Comparison of ENCODE assay signal across 11 mouse cellular contexts in genomic region chr13:64402006-64402405, GRCm38 (mm10). TPM values are rescaled to one million over a fixed set of nuclear protein-coding genes. Genes with fewer than 3 reads are reported as not detected.
A peak's percentile ranks its signal among the peaks of the same experiment; 100 is the strongest.
DNase-seq lines count a peak whose midpoint lies in the region; ATAC-seq and TF ChIP-seq lines count a peak whose summit lies in the region.
"Had no signal": no experiment of that assay in that cellular context is flagged by ENCODE, and none has a peak within 500 bp of the region (broad histone marks: within the 10 kb centered on the region; RNA-seq: fewer than 3 reads in every experiment).

No protein-coding gene starts in this region.

- no peaks in the 10 kb centered on the region for H3K27me3 ChIP-seq in liver, adult 2 months (ENCODE audit: control insufficient read depth, insufficient read depth, low read length)
- no peaks in the 10 kb centered on the region for H3K27me3 ChIP-seq in erythroblast, embryonic 14.5 days (ENCODE audit: control insufficient read depth)
- no peaks in the 10 kb centered on the region for H3K27me3 ChIP-seq in liver, embryonic 11.5 days (replicated peaks; ENCODE audit: control insufficient read depth, insufficient read depth, low read length)
- H3K27me3 ChIP-seq in hindbrain, embryonic 12.5 days, result no peaks in the 10 kb centered on the region
- H3K27me3 ChIP-seq: Patski had no signal

- H3K36me3 ChIP-seq in liver, adult 2 months (ENCODE audit: control insufficient read depth, insufficient read depth, low read length), result no peaks in the 10 kb centered on the region
- no peaks in the 10 kb centered on the region for H3K36me3 ChIP-seq in erythroblast, embryonic 14.5 days (ENCODE audit: control insufficient read depth)
- H3K36me3 ChIP-seq in liver, embryonic 11.5 days (ENCODE audit: control insufficient read depth, insufficient read depth, low read length), result no peaks in the 10 kb centered on the region
- H3K36me3 ChIP-seq in hindbrain, embryonic 12.5 days, result no peaks in the 10 kb centered on the region

- TF ChIP-seq CTCF in liver, adult 2 months (IDR thresholded peaks at IDR 0.05; ENCODE audit: low read depth, low read length), result no peak

- peak; percentile 32; the same call in 1 of the 2 replicates for ATAC-seq in liver, embryonic 11.5 days (replicated peaks; ENCODE audit: low FRiP score)
- 0 out of 2 replicates have a peak, but pooled peaks have one; percentile 9 for ATAC-seq in neutrophil, adult 5-6 weeks (ENCODE audit: extremely low read depth, insufficient number of reproducible peaks, low FRiP score, poor library complexity, severe bottlenecking)
- ATAC-seq in hindbrain, embryonic 12.5 days (ENCODE audit: low FRiP score), result no peak
- ATAC-seq: forebrain, postnatal 0 days; Patski had no signal

- H3K9ac ChIP-seq in liver, adult 2 months (ENCODE audit: low read depth, low read length), result peak overlapping the region; percentile 28; the same call in 1 of the 2 replicates
- H3K9ac ChIP-seq in liver, embryonic 11.5 days (ENCODE audit: low read depth, low read length), result peak overlapping the region; percentile 31; the same call in 1 of the 2 replicates
- no peak overlapping the region for H3K9ac ChIP-seq in hindbrain, embryonic 12.5 days
- H3K9ac ChIP-seq: forebrain, postnatal 0 days had no signal

- DNase-seq in liver, adult 2 months (ENCODE audit: extremely low read depth, low read depth, low spot score), result peak; percentile 85
- no peak for DNase-seq in liver
- DNase-seq in liver, embryonic 11.5 days (ENCODE audit: low spot score), result no peak
- DNase-seq in adrenal gland, adult 18-20 months (ENCODE audit: low spot score in 2 of 2), result no peak
- DNase-seq: forebrain, postnatal 0 days; right cerebral cortex, postnatal 4 days; thymus, postnatal 4 days had no signal

- TF ChIP-seq POLR2A in liver, adult 2 months (IDR thresholded peaks at IDR 0.05; ENCODE audit: extremely low read depth, insufficient read depth, low read length), result no peak

- H3K79me2 ChIP-seq in liver, adult 2 months (ENCODE audit: control insufficient read depth, insufficient read depth, low read length), result no peaks in the 10 kb centered on the region

- H3K4me3 ChIP-seq in liver, adult 2 months (ENCODE audit: insufficient read depth, low read depth, low read length), result no peak overlapping the region
- peak overlapping the region; percentile 51 for H3K4me3 ChIP-seq in erythroblast, embryonic 14.5 days (replicated peaks)
- H3K4me3 ChIP-seq in liver, embryonic 11.5 days (ENCODE audit: low read depth, low read length), result no peak overlapping the region
- no peak overlapping the region for H3K4me3 ChIP-seq in hindbrain, embryonic 12.5 days

- peaks cover 30% of the 10 kb centered on the region for H3K4me1 ChIP-seq in liver, adult 2 months (ENCODE audit: control insufficient read depth, insufficient read depth, low read length)
- H3K4me1 ChIP-seq in erythroblast, embryonic 14.5 days (ENCODE audit: control insufficient read depth), result peaks cover 31% of the 10 kb centered on the region
- peaks cover 21% of the 10 kb centered on the region for H3K4me1 ChIP-seq in liver, embryonic 11.5 days (replicated peaks; ENCODE audit: control insufficient read depth, insufficient read depth, low read length)
- H3K4me1 ChIP-seq in hindbrain, embryonic 12.5 days, result no peaks in the 10 kb centered on the region

- H3K27ac ChIP-seq in liver, adult 2 months (replicated peaks; ENCODE audit: insufficient read depth, low read depth, low read length), result peak overlapping the region; percentile 79
- H3K27ac ChIP-seq in liver, embryonic 11.5 days (ENCODE audit: low read depth, low read length), result peak overlapping the region; percentile 21; the same call in 1 of the 2 replicates
- H3K27ac ChIP-seq in hindbrain, embryonic 12.5 days, result no peak overlapping the region

- H3K4me2 ChIP-seq in liver, embryonic 11.5 days, result peak overlapping the region; percentile 24
- no peak overlapping the region for H3K4me2 ChIP-seq in hindbrain, embryonic 12.5 days (replicated peaks)

- H3K9me3 ChIP-seq in erythroblast, embryonic 14.5 days (ENCODE audit: control insufficient read depth, low read length), result no peaks in the 10 kb centered on the region
- no peaks in the 10 kb centered on the region for H3K9me3 ChIP-seq in liver, embryonic 11.5 days (ENCODE audit: control insufficient read depth, low read length)
- no peaks in the 10 kb centered on the region for H3K9me3 ChIP-seq in hindbrain, embryonic 12.5 days (replicated peaks)

- WGBS in liver, adult 2 months, result 3% methylated on average over 3 of the region's 3 CpGs
- WGBS in liver, embryonic 11.5 days, result 43% methylated on average over 3 of the region's 3 CpGs
- WGBS in hindbrain, embryonic 12.5 days, result 65% methylated on average over 3 of the region's 3 CpGs

RNA-seq across cellular contexts. Expression of gene Cdk20, which starts 30.1 kb away (rescaled TPM):
- 4.0 and 5.6 TPM in 2 replicates for total RNA-seq in liver, adult 2 months (2014; rRNA removed)
- polyA plus RNA-seq in liver, adult 2 months (2012; rRNA removed), result 11.8 and 15.7 TPM in 2 replicates
- polyA plus RNA-seq in erythroblast, embryonic 14.5 days (2012), result 0.86 and 1.3 TPM in 2 replicates
- 6.4 and 7.9 TPM in 2 replicates for polyA plus RNA-seq in liver, embryonic 11.5 days (2014; fragmentation: Nextera tagmentation; extraction: Ambion mirVana)
- total RNA-seq in neutrophil, adult 5-6 weeks (2017), result 2.8 and 3.1 TPM in 2 replicates
- polyA plus RNA-seq in hindbrain, embryonic 12.5 days (2016; fragmentation: Nextera tagmentation; extraction: Ambion mirVana), result 10.7 and 12.7 TPM in 2 replicates
- total RNA-seq in adrenal gland, adult 18-20 months (2021), result 1 to 10 TPM; 3.2 to 4.4 TPM

RNA-seq across cellular contexts. Expression of gene Ctsl, which starts 31.3 kb away (rescaled TPM):
- total RNA-seq in liver, adult 2 months (2014; rRNA removed), result 624 and 654 TPM in 2 replicates
- 252 and 300 TPM in 2 replicates for polyA plus RNA-seq in liver, adult 2 months (2012; rRNA removed)
- polyA plus RNA-seq in erythroblast, embryonic 14.5 days (2012), result 0.29 TPM in 1 of 2 replicates, not detected in the other
- 160 and 164 TPM in 2 replicates for polyA plus RNA-seq in liver, embryonic 11.5 days (2014; fragmentation: Nextera tagmentation; extraction: Ambion mirVana)
- total RNA-seq in neutrophil, adult 5-6 weeks (2017), result 19.3 and 21.0 TPM in 2 replicates
- 111 and 124 TPM in 2 replicates for polyA plus RNA-seq in hindbrain, embryonic 12.5 days (2016; fragmentation: Nextera tagmentation; extraction: Ambion mirVana)
- 100 to 1,000 TPM; 216 to 657 TPM for total RNA-seq in adrenal gland, adult 18-20 months (2021)

Comparison
In these comparisons a context has a peak if more than half of its experiments do, and no peak if none do; other contexts are left out.
1. RNA of gene Ctsl, which starts 31.3 kb away (polyA plus RNA-seq): 252 to 300 TPM in liver, adult 2 months, 160 to 164 TPM in liver, embryonic 11.5 days and 111 to 124 TPM in hindbrain, embryonic 12.5 days; 0.29 TPM in erythroblast, embryonic 14.5 days; every median in the first group is over 10 times any median in the second.